Mouse (Mus musculus) lung, embryonic 15.5 days (tissue): Measurements from ENCODE around the gene Mcee. TPM values are rescaled to one million over a fixed set of nuclear protein-coding genes. Genes with fewer than 3 reads are reported as not detected.
A peak's percentile ranks its signal among the peaks of the same experiment; 100 is the strongest.

Experiments used
- ATAC-seq: fragments of 200-750 bp; cut with Nextera tagmentation; 2 replicates; pipeline ENCODE4 v1.8.0; 2017; ENCODE audit warnings: moderate number of reproducible peaks, borderline replicate concordance; ENCODE audit not compliant: low FRiP score, low TSS enrichment; ENCODE audit errors: extremely low read depth
- H3K27ac ChIP-seq: fragments of 300-500 bp; sonication (generic); 2 replicates; pipeline ENCODE4 v1.5.1; 2015; ENCODE audit warnings: moderate library complexity, mild to moderate bottlenecking, inconsistent platforms
- H3K27me3 ChIP-seq: fragments of 300-500 bp; sonication (generic); 2 replicates; pipeline ENCODE4 v1.6.1; 2015; ENCODE audit warnings: inconsistent platforms
- H3K36me3 ChIP-seq: fragments of 300-500 bp; sonication (generic); 2 replicates; pipeline ENCODE4 v1.6.1; 2015; ENCODE audit warnings: inconsistent platforms
- H3K4me1 ChIP-seq: fragments of 300-500 bp; sonication (generic); 2 replicates; pipeline ENCODE4 v1.6.1; 2015; ENCODE audit warnings: inconsistent platforms
- H3K4me2 ChIP-seq: fragments of 300-500 bp; sonication (generic); 2 replicates; pipeline ENCODE4 v1.6.1; 2015; ENCODE audit warnings: inconsistent platforms, mild to moderate bottlenecking, moderate library complexity
- H3K4me3 ChIP-seq: fragments of 300-500 bp; sonication (generic); 2 replicates; pipeline ENCODE4 v1.5.1; 2015; ENCODE audit warnings: mild to moderate bottlenecking, inconsistent platforms
- H3K9ac ChIP-seq: fragments of 300-500 bp; sonication (generic); 2 replicates; pipeline ENCODE4 v1.6.1; 2015; ENCODE audit warnings: inconsistent platforms
- H3K9me3 ChIP-seq: fragments of 300-500 bp; sonication (generic); 2 replicates; pipeline ENCODE4 v1.6.1; 2016; ENCODE audit warnings: inconsistent platforms
- WGBS: fragments of 180-500 bp; shearing (Covaris S2); methylation state at CpG from one replicate; pipeline ENCODE4 v1.1.7; 2015; 5-methylcytosine and 5-hydroxymethylcytosine counted together
- polyA plus RNA-seq: library from polyadenylated mRNA; unstranded; fragments of >200 nt; fragmentation: Nextera tagmentation; extraction: Ambion mirVana; gene quantifications from 2 replicates; pipeline ENCODE4 v1.2.1, GENCODE M21; 2015

The Mcee gene
- polyA plus RNA-seq, 1 experiment from 2014 or later, result 68.3 TPM

- 85% methylated on average over 23 of the region's 23 CpGs for WGBS
- no peak for ATAC-seq
- H3K9ac ChIP-seq, result no peak overlapping the region
- H3K27ac ChIP-seq, result no peak overlapping the region
- peaks cover 29% of the 10 kb centered on the region for H3K36me3 ChIP-seq
- H3K4me3 ChIP-seq, result no peak overlapping the region
- no peak overlapping the region for H3K4me2 ChIP-seq
- no peaks in the 10 kb centered on the region for H3K27me3 ChIP-seq
- peaks cover 14% of the 10 kb centered on the region for H3K4me1 ChIP-seq
- H3K9me3 ChIP-seq, result no peaks in the 10 kb centered on the region
These were observed 20.2 kb upstream of the Mcee start for GRCm38 (mm10) chr7:64371940-64372878.

GRCm38 (mm10) chr7:64373147-64373829, 19.1 kb upstream of the Mcee start:
- H3K27ac ChIP-seq, result peak overlapping the region; percentile 98
- H3K27me3 ChIP-seq, result no peaks in the 10 kb centered on the region
- ATAC-seq, result no peak
- peaks cover 14% of the 10 kb centered on the region for H3K4me1 ChIP-seq
- peaks cover 33% of the 10 kb centered on the region for H3K36me3 ChIP-seq
- no peaks in the 10 kb centered on the region for H3K9me3 ChIP-seq
- 7% methylated on average over 18 of the region's 18 CpGs for whole genome bisulfite sequencing
- peak overlapping the region; percentile 73 for H3K9ac ChIP-seq
- peak overlapping the region; percentile 74 for H3K4me3 ChIP-seq
- H3K4me2 ChIP-seq, result peak overlapping the region; percentile 67

- peak within 1 kb of the TSS; percentile 98 for H3K27ac ChIP-seq
- peak within 1 kb of the TSS; percentile 73 for H3K9ac ChIP-seq
- peaks cover 14% of the 10 kb centered on the region for H3K4me1 ChIP-seq
- no peaks in the 10 kb centered on the region for H3K27me3 ChIP-seq
- ATAC-seq, result peak; percentile 96
- H3K36me3 ChIP-seq, result peaks cover 36% of the 10 kb centered on the region
- peak within 1 kb of the TSS; percentile 74 for H3K4me3 ChIP-seq
- H3K4me2 ChIP-seq, result peak within 1 kb of the TSS; percentile 67
- H3K9me3 ChIP-seq, result no peaks in the 10 kb centered on the region
- 3% methylated on average over 27 of the region's 27 CpGs for WGBS
These were observed 18.4 kb upstream of the Mcee start, which contains the start of gene Fan1 for GRCm38 (mm10) chr7:64373830-64374562. Gene Fan1 (minus strand): TSS chr7:64374095.

GRCm38 (mm10) chr7:64391479-64391878, 928 bp upstream of the Mcee start:
- no peak for ATAC-seq
- Histone ChIP-seq H3K4me2 (peak overlapping the region; percentile 89), H3K27me3 (no peaks in the 10 kb centered on the region), H3K9ac (peak overlapping the region; percentile 67), H3K4me3 (peak overlapping the region; percentile 76), H3K4me1 (peaks cover 16% of the 10 kb centered on the region), H3K36me3 (peaks cover 28% of the 10 kb centered on the region), H3K27ac (peak overlapping the region; percentile 24; the same call in 1 of the 2 replicates), H3K9me3 (no peaks in the 10 kb centered on the region)
- WGBS, result 3% methylated on average over 8 of the region's 8 CpGs

- Histone ChIP-seq H3K4me2 (peak overlapping the region; percentile 89), H3K9ac (peak overlapping the region; percentile 85), H3K27me3 (no peaks in the 10 kb centered on the region), H3K36me3 (peaks cover 17% of the 10 kb centered on the region), H3K27ac (peak overlapping the region; percentile 80), H3K9me3 (no peaks in the 10 kb centered on the region), H3K4me1 (peaks cover 16% of the 10 kb centered on the region), H3K4me3 (peak overlapping the region; percentile 76)
- no peak for ATAC-seq
- under 1% methylated on average over 15 of the region's 15 CpGs for WGBS
These were observed 378 bp downstream of the Mcee start for GRCm38 (mm10) chr7:64392819-64393151.

- Histone ChIP-seq H3K9me3 (no peaks in the 10 kb centered on the region), H3K4me2 (no peak overlapping the region), H3K27me3 (no peaks in the 10 kb centered on the region), H3K27ac (no peak overlapping the region), H3K36me3 (0 out of 2 replicates have a peak, but pooled peaks cover 6% of the 10 kb centered on the region), H3K4me3 (no peak overlapping the region), H3K4me1 (no peaks in the 10 kb centered on the region), H3K9ac (no peak overlapping the region)
- ATAC-seq, result no peak
- 76% methylated on average over 1 of the region's 1 CpGs for WGBS
These were observed 8.3 kb downstream of the Mcee start for GRCm38 (mm10) chr7:64400725-64401124.

GRCm38 (mm10) chr7:64402452-64402851, 10.0 kb downstream of the Mcee start:
- H3K4me3 ChIP-seq, result no peak overlapping the region
- no peak overlapping the region for H3K9ac ChIP-seq
- H3K27ac ChIP-seq, result no peak overlapping the region
- H3K36me3 ChIP-seq, result 0 out of 2 replicates have a peak, but pooled peaks cover 6% of the 10 kb centered on the region
- no peaks in the 10 kb centered on the region for H3K9me3 ChIP-seq
- WGBS, result 88% methylated on average over 4 of the region's 4 CpGs
- no peaks in the 10 kb centered on the region for H3K4me1 ChIP-seq
- no peaks in the 10 kb centered on the region for H3K27me3 ChIP-seq
- no peak overlapping the region for H3K4me2 ChIP-seq
- ATAC-seq, result no peak

- 84% methylated on average over 8 of the region's 8 CpGs for WGBS
- H3K9me3 ChIP-seq, result no peaks in the 10 kb centered on the region
- no peak overlapping the region for H3K9ac ChIP-seq
- no peak overlapping the region for H3K27ac ChIP-seq
- H3K4me1 ChIP-seq, result no peaks in the 10 kb centered on the region
- no peaks in the 10 kb centered on the region for H3K27me3 ChIP-seq
- ATAC-seq, result no peak
- no peak overlapping the region for H3K4me2 ChIP-seq
- H3K36me3 ChIP-seq, result 0 out of 2 replicates have a peak, but pooled peaks cover 6% of the 10 kb centered on the region
- no peak overlapping the region for H3K4me3 ChIP-seq
These were observed 11.6 kb downstream of the Mcee start for GRCm38 (mm10) chr7:64403989-64404388.

GRCm38 (mm10) chr7:64424861-64425260, 32.5 kb downstream of the Mcee start:
- H3K36me3 ChIP-seq, result no peaks in the 10 kb centered on the region
- H3K4me3 ChIP-seq, result no peak overlapping the region
- H3K27me3 ChIP-seq, result no peaks in the 10 kb centered on the region
- H3K9me3 ChIP-seq, result no peaks in the 10 kb centered on the region
- no peak overlapping the region for H3K4me2 ChIP-seq
- no peaks in the 10 kb centered on the region for H3K4me1 ChIP-seq
- 55% methylated on average over 5 of the region's 5 CpGs for WGBS
- ATAC-seq, result no peak
- no peak overlapping the region for H3K9ac ChIP-seq
- H3K27ac ChIP-seq, result no peak overlapping the region

- no peak for ATAC-seq
- H3K9ac ChIP-seq, result no peak overlapping the region
- H3K4me3 ChIP-seq, result no peak overlapping the region
- no peak overlapping the region for H3K4me2 ChIP-seq
- no peaks in the 10 kb centered on the region for H3K27me3 ChIP-seq
- no peak overlapping the region for H3K27ac ChIP-seq
- 58% methylated on average over 5 of the region's 5 CpGs for WGBS
- no peaks in the 10 kb centered on the region for H3K9me3 ChIP-seq
- H3K4me1 ChIP-seq, result no peaks in the 10 kb centered on the region
- H3K36me3 ChIP-seq, result no peaks in the 10 kb centered on the region
These were observed 47.5 kb downstream of the Mcee start for GRCm38 (mm10) chr7:64439595-64440518.

GRCm38 (mm10) chr7:64440519-64440918, 48.1 kb downstream of the Mcee start:
- no peaks in the 10 kb centered on the region for H3K9me3 ChIP-seq
- no peak overlapping the region for H3K9ac ChIP-seq
- H3K36me3 ChIP-seq, result no peaks in the 10 kb centered on the region
- H3K27me3 ChIP-seq, result no peaks in the 10 kb centered on the region
- no peak overlapping the region for H3K27ac ChIP-seq
- 73% methylated on average over 8 of the region's 8 CpGs for WGBS
- no peak for ATAC-seq
- no peak overlapping the region for H3K4me2 ChIP-seq
- H3K4me3 ChIP-seq, result no peak overlapping the region
- no peaks in the 10 kb centered on the region for H3K4me1 ChIP-seq
